16 mouse cellular contexts compared by ENCODE assay signal in the genomic region with DNA sequence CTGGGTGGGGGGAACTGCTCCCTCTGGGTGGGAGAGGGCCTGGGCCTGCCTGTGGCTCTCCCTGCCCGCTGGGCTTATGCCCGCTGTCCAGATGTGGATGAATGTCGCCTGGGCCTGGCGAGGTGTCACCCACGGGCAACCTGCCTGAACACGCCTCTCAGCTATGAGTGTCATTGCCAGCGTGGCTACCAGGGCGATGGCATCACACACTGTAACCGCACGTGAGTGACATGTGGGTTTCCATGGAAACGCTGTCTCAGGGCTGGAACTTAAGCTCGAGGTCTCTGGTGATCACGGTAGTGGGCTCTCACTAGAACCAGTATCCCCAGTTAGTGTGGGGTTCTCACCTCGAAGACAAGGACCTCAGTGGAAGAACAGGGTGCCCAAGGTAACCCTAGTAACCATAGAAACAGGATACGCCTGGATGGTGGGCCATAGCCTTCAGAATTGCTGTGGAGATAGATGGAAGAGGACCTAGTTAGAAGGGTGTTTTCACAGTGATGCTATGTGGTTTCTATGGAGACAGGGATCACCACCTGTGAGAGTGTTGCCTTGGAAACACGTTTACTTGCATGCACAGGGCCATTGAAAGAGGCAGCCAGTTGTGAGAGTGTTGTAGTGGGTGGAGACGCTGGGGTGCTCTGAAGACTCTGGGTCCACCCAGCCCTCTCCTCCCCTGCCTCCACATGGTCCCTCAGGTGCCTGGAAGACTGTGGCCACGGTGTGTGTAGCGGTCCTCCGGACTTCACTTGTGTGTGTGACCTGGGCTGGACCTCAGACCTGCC. TPM values are rescaled to one million over a fixed set of nuclear protein-coding genes. Genes with fewer than 3 reads are reported as not detected.
DNase-seq lines count a peak whose midpoint lies in the region; ATAC-seq lines count a peak whose summit lies in the region.
"Had no signal": no experiment of that assay in that cellular context is flagged by ENCODE, and none has a peak within 500 bp of the region (broad histone marks: within the 10 kb centered on the region; RNA-seq: fewer than 3 reads in every experiment).

No protein-coding gene starts in this region.

- H3K4me3 ChIP-seq in forebrain, embryonic 13.5 days: no peak overlapping the region
- no peak overlapping the region for H3K4me3 ChIP-seq in forebrain, embryonic 10.5 days
- no peak overlapping the region for H3K4me3 ChIP-seq in midbrain, embryonic 14.5 days (replicated peaks; ENCODE audit: low read depth, low read length)
- no peak overlapping the region for H3K4me3 ChIP-seq in midbrain, embryonic 11.5 days (ENCODE audit: low read depth, low read length)
- H3K4me3 ChIP-seq: heart, adult 2 months; liver, embryonic 13.5 days had no signal

- DNase-seq in forebrain, embryonic 10.5 days (ENCODE audit: extremely low spot score, low spot score): no peak
- peak; percentile 51 for DNase-seq in midbrain, embryonic 14.5 days
- no peak for DNase-seq in midbrain, embryonic 11.5 days (ENCODE audit: low spot score, missing footprints)
- peak; percentile 26 for DNase-seq in layer of hippocampus, adult 9-10 months (ENCODE audit: low spot score)
- DNase-seq in right cerebral cortex, postnatal 4 days: peak; percentile 37
- no peak for DNase-seq in spleen, postnatal 4 days (ENCODE audit: low spot score in 2 of 2)
- no peak for DNase-seq in gastrocnemius, adult 8-10 months (ENCODE audit: low spot score in 2 of 2)
- DNase-seq: heart, adult 2 months; liver, embryonic 13.5 days had no signal

- 71% methylated on average over 20 of the region's 20 CpGs for WGBS in forebrain, embryonic 13.5 days
- WGBS in forebrain, embryonic 10.5 days: 85% methylated on average over 20 of the region's 20 CpGs
- 70% methylated on average over 20 of the region's 20 CpGs for WGBS in midbrain, embryonic 14.5 days
- WGBS in midbrain, embryonic 11.5 days: 78% methylated on average over 20 of the region's 20 CpGs

- no peak overlapping the region for H3K4me2 ChIP-seq in forebrain, embryonic 13.5 days
- no peak overlapping the region for H3K4me2 ChIP-seq in midbrain, embryonic 14.5 days (ENCODE audit: low read length)
- H3K4me2 ChIP-seq in midbrain, embryonic 11.5 days: no peak overlapping the region
- H3K4me2 ChIP-seq: liver, embryonic 13.5 days had no signal

- peak overlapping the region; percentile 32; the same call in 1 of the 2 replicates for H3K27ac ChIP-seq in forebrain, embryonic 13.5 days
- H3K27ac ChIP-seq in forebrain, embryonic 10.5 days: no peak overlapping the region
- H3K27ac ChIP-seq in midbrain, embryonic 14.5 days (replicated peaks; ENCODE audit: low read depth, low read length): no peak overlapping the region
- no peak overlapping the region for H3K27ac ChIP-seq in midbrain, embryonic 11.5 days (ENCODE audit: low read depth, low read length)
- H3K27ac ChIP-seq: heart, adult 2 months; kidney, postnatal 0 days; liver, embryonic 13.5 days; macrophage had no signal

- no peaks in the 10 kb centered on the region for H3K27me3 ChIP-seq in forebrain, embryonic 13.5 days
- H3K27me3 ChIP-seq in forebrain, embryonic 10.5 days (ENCODE audit: poor library complexity, severe bottlenecking): no peaks in the 10 kb centered on the region
- no peaks in the 10 kb centered on the region for H3K27me3 ChIP-seq in midbrain, embryonic 14.5 days (ENCODE audit: control insufficient read depth, insufficient read depth, low read length)
- H3K27me3 ChIP-seq in midbrain, embryonic 11.5 days (ENCODE audit: control insufficient read depth, insufficient read depth, low read length): no peaks in the 10 kb centered on the region
- H3K27me3 ChIP-seq: liver, embryonic 13.5 days had no signal

- H3K36me3 ChIP-seq in forebrain, embryonic 13.5 days (ENCODE audit: poor library complexity, severe bottlenecking): peaks cover 79% of the 10 kb centered on the region
- H3K36me3 ChIP-seq in forebrain, embryonic 10.5 days (replicated peaks): peaks cover 89% of the 10 kb centered on the region
- H3K36me3 ChIP-seq in midbrain, embryonic 14.5 days (ENCODE audit: control insufficient read depth, insufficient read depth, low read length): peaks cover 71% of the 10 kb centered on the region
- H3K36me3 ChIP-seq in midbrain, embryonic 11.5 days (ENCODE audit: control insufficient read depth, insufficient read depth, low read length): peaks cover 5% of the 10 kb centered on the region
- H3K36me3 ChIP-seq: liver, embryonic 13.5 days had no signal

- no peak overlapping the region for H3K9ac ChIP-seq in forebrain, embryonic 13.5 days
- H3K9ac ChIP-seq in midbrain, embryonic 14.5 days (replicated peaks; ENCODE audit: low read length): no peak overlapping the region
- no peak overlapping the region for H3K9ac ChIP-seq in midbrain, embryonic 11.5 days (ENCODE audit: low read length)
- H3K9ac ChIP-seq: liver, embryonic 13.5 days had no signal

- H3K4me1 ChIP-seq in forebrain, embryonic 13.5 days: 0 out of 2 replicates have a peak, but pooled peaks cover 9% of the 10 kb centered on the region
- peaks cover 7% of the 10 kb centered on the region; the same call in 1 of the 2 replicates for H3K4me1 ChIP-seq in forebrain, embryonic 10.5 days
- no peaks in the 10 kb centered on the region for H3K4me1 ChIP-seq in midbrain, embryonic 14.5 days (ENCODE audit: control insufficient read depth, insufficient read depth, low read length)
- no peaks in the 10 kb centered on the region for H3K4me1 ChIP-seq in midbrain, embryonic 11.5 days (ENCODE audit: control insufficient read depth, insufficient read depth, low read length)
- H3K4me1 ChIP-seq: liver, embryonic 13.5 days had no signal

- H3K9me3 ChIP-seq in forebrain, embryonic 13.5 days (replicated peaks): no peaks in the 10 kb centered on the region
- H3K9me3 ChIP-seq in forebrain, embryonic 10.5 days: no peaks in the 10 kb centered on the region
- no peaks in the 10 kb centered on the region for H3K9me3 ChIP-seq in midbrain, embryonic 14.5 days (ENCODE audit: control insufficient read depth, low read length)
- no peaks in the 10 kb centered on the region for H3K9me3 ChIP-seq in midbrain, embryonic 11.5 days (ENCODE audit: control insufficient read depth, low read length)
- H3K9me3 ChIP-seq: G1E; liver, embryonic 13.5 days had no signal

- ATAC-seq in forebrain, embryonic 13.5 days: peak; percentile 69
- ATAC-seq in midbrain, embryonic 14.5 days (ENCODE audit: low FRiP score, low TSS enrichment): no peak
- ATAC-seq in midbrain, embryonic 11.5 days (ENCODE audit: low FRiP score): no peak

RNA-seq across cellular contexts. Expression of gene Megf8, which starts 24.2 kb away (rescaled TPM):
- 14.2 and 16.6 TPM in 2 replicates for polyA plus RNA-seq in forebrain, embryonic 13.5 days (2015; fragmentation: Nextera tagmentation; extraction: Ambion mirVana)
- polyA plus RNA-seq in forebrain, embryonic 10.5 days (2016; fragmentation: Nextera tagmentation; extraction: Ambion mirVana): 15.2 and 16.6 TPM in 2 replicates
- polyA plus RNA-seq in midbrain, embryonic 14.5 days (2014; fragmentation: Nextera tagmentation; extraction: Ambion mirVana): 21.6 and 23.2 TPM in 2 replicates
- polyA plus RNA-seq in midbrain, embryonic 11.5 days (2014; fragmentation: Nextera tagmentation; extraction: Ambion mirVana): 9.1 and 10.3 TPM in 2 replicates
- 10 to 100 TPM; 22.6 to 26.8 (median 25.0) TPM for total RNA-seq in gastrocnemius, adult 8-10 months (2022)

RNA-seq across cellular contexts. Expression of gene Cnfn, which starts 28.3 kb away (rescaled TPM):
- polyA plus RNA-seq in forebrain, embryonic 13.5 days (2015; fragmentation: Nextera tagmentation; extraction: Ambion mirVana): not detected in 2 replicates
- polyA plus RNA-seq in forebrain, embryonic 10.5 days (2016; fragmentation: Nextera tagmentation; extraction: Ambion mirVana): not detected in 2 replicates
- polyA plus RNA-seq in midbrain, embryonic 14.5 days (2014; fragmentation: Nextera tagmentation; extraction: Ambion mirVana): not detected in 2 replicates
- polyA plus RNA-seq in midbrain, embryonic 11.5 days (2014; fragmentation: Nextera tagmentation; extraction: Ambion mirVana): not detected in 2 replicates
- not detected for total RNA-seq in gastrocnemius, adult 8-10 months (2022)
- total RNA-seq: G1E; heart, adult 2 months; hematopoietic stem cell, adult 5-6 weeks had no signal
- polyA plus RNA-seq: G1E; heart, adult 2 months; kidney, postnatal 0 days; macrophage; neural tube, embryonic 11.5 days had no signal

RNA-seq across cellular contexts. Expression of gene Tmem145, which starts 35.3 kb away (rescaled TPM):
- 14.1 and 16.4 TPM in 2 replicates for polyA plus RNA-seq in forebrain, embryonic 13.5 days (2015; fragmentation: Nextera tagmentation; extraction: Ambion mirVana)
- 1.3 and 1.8 TPM in 2 replicates for polyA plus RNA-seq in forebrain, embryonic 10.5 days (2016; fragmentation: Nextera tagmentation; extraction: Ambion mirVana)
- 68.6 and 77.8 TPM in 2 replicates for polyA plus RNA-seq in midbrain, embryonic 14.5 days (2014; fragmentation: Nextera tagmentation; extraction: Ambion mirVana)
- 7.2 and 7.7 TPM in 2 replicates for polyA plus RNA-seq in midbrain, embryonic 11.5 days (2014; fragmentation: Nextera tagmentation; extraction: Ambion mirVana)
- not detected for total RNA-seq in gastrocnemius, adult 8-10 months (2022)
- total RNA-seq: G1E; heart, adult 2 months; hematopoietic stem cell, adult 5-6 weeks had no signal
- polyA plus RNA-seq: G1E, macrophage had no signal

RNA-seq across cellular contexts. Expression of gene Prr19, which starts 40.0 kb away (rescaled TPM):
- 0.93 and 1.6 TPM in 2 replicates for polyA plus RNA-seq in forebrain, embryonic 13.5 days (2015; fragmentation: Nextera tagmentation; extraction: Ambion mirVana)
- polyA plus RNA-seq in forebrain, embryonic 10.5 days (2016; fragmentation: Nextera tagmentation; extraction: Ambion mirVana): 1.4 and 1.7 TPM in 2 replicates
- 3.0 and 3.2 TPM in 2 replicates for polyA plus RNA-seq in midbrain, embryonic 14.5 days (2014; fragmentation: Nextera tagmentation; extraction: Ambion mirVana)
- 1.1 and 1.2 TPM in 2 replicates for polyA plus RNA-seq in midbrain, embryonic 11.5 days (2014; fragmentation: Nextera tagmentation; extraction: Ambion mirVana)
- total RNA-seq in gastrocnemius, adult 8-10 months (2022): not detected
- total RNA-seq: G1E; heart, adult 2 months; hematopoietic stem cell, adult 5-6 weeks had no signal
- polyA plus RNA-seq: heart, adult 2 months; liver, embryonic 13.5 days; macrophage; small intestine, adult 2 months had no signal

RNA-seq across cellular contexts. Expression of gene Pafah1b3, which starts 43.4 kb away (rescaled TPM):
- 513 and 525 TPM in 2 replicates for polyA plus RNA-seq in forebrain, embryonic 13.5 days (2015; fragmentation: Nextera tagmentation; extraction: Ambion mirVana)
- 246 and 257 TPM in 2 replicates for polyA plus RNA-seq in forebrain, embryonic 10.5 days (2016; fragmentation: Nextera tagmentation; extraction: Ambion mirVana)
- polyA plus RNA-seq in midbrain, embryonic 14.5 days (2014; fragmentation: Nextera tagmentation; extraction: Ambion mirVana): 630 and 836 TPM in 2 replicates
- 306 and 332 TPM in 2 replicates for polyA plus RNA-seq in midbrain, embryonic 11.5 days (2014; fragmentation: Nextera tagmentation; extraction: Ambion mirVana)
- total RNA-seq in gastrocnemius, adult 8-10 months (2022): 1 to 10 TPM in 3 of 4 experiments, under 1 TPM in 1; 0.56 to 1.5 (median 1.1) TPM

Comparison
In these comparisons a context has a peak if more than half of its experiments do, and no peak if none do; other contexts are left out.
1. DNase-seq: peak in midbrain, embryonic 14.5 days (single experiment), layer of hippocampus, adult 9-10 months (single experiment) and right cerebral cortex, postnatal 4 days (single experiment); none in forebrain, embryonic 10.5 days (single experiment), midbrain, embryonic 11.5 days (single experiment), spleen, postnatal 4 days (0 of 2) and gastrocnemius, adult 8-10 months (0 of 2).